Mouse (Mus musculus) brain, embryonic 14.5 days (tissue): Measurements from ENCODE around the gene Cers6.

Source experiments
- CTCF ChIP-seq: fragments of 200-500 bp; IDR thresholded peaks from 2 replicates; pipeline ENCODE4 v1.5.1; 2012; ENCODE audit warnings: inconsistent platforms, mild to moderate bottlenecking, moderate library complexity, borderline replicate concordance; ENCODE audit not compliant: insufficient read depth, insufficient read length; ENCODE audit errors: extremely low read depth
- POLR2A ChIP-seq: fragments of 200-500 bp; IDR thresholded peaks from 2 replicates; pipeline ENCODE4 v1.6.1; 2012; ENCODE audit warnings: mild to moderate bottlenecking, inconsistent platforms, borderline replicate concordance; ENCODE audit not compliant: poor library complexity, insufficient read depth, insufficient read length, severe bottlenecking; ENCODE audit errors: extremely low read depth

DNA sequence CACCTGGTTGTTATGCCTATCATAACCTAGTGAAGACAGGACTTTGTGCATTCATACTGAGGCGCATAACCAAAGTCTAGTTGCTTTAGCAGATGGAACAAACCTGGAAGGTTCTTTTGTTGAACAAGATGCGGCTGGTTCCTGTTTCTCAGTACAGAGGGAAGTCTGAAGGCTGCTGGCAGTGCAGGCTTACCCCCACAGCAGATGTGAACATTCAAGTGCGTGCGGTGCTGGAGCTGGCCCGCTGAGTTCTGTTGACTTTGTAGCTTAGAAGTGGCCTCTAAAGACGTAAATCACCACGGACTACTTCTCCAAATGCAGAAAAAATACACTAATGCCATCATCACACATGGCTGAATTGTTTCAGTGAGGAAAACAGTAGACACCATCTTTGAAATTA lies 186.1 kb downstream of the Cers6 start:
- TF ChIP-seq CTCF (no peak), POLR2A (no peak)
